Mouse (Mus musculus) midbrain, embryonic 16.5 days (tissue): Measurements from ENCODE around the gene Acp1. TPM values are rescaled to one million over a fixed set of nuclear protein-coding genes. Genes with fewer than 3 reads are reported as not detected.

Source experiments
- ATAC-seq: fragments of 200-750 bp; cut with Nextera tagmentation; 2 replicates; pipeline ENCODE4 v1.8.0; 2017; ENCODE audit warnings: moderate TSS enrichment
- H3K27ac ChIP-seq: fragments of 300-500 bp; sonication (generic); 2 replicates; pipeline ENCODE4 v1.5.1; 2014; ENCODE audit warnings: mild to moderate bottlenecking, low read length, mixed read lengths
- H3K27me3 ChIP-seq: fragments of 300-500 bp; sonication (generic); 2 replicates; pipeline ENCODE4 v1.6.1; 2014; ENCODE audit warnings: low read depth, low read length, mixed read lengths; ENCODE audit not compliant: control insufficient read depth, insufficient read depth
- H3K36me3 ChIP-seq: fragments of 300-500 bp; sonication (generic); 2 replicates; pipeline ENCODE4 v1.6.1; 2014; ENCODE audit warnings: mild to moderate bottlenecking, low read length, moderate library complexity, mixed read lengths; ENCODE audit not compliant: control insufficient read depth, insufficient read depth
- H3K4me1 ChIP-seq: fragments of 300-500 bp; sonication (generic); 2 replicates; pipeline ENCODE4 v1.6.1; 2014; ENCODE audit warnings: mild to moderate bottlenecking, low read length, mixed read lengths; ENCODE audit not compliant: control insufficient read depth, insufficient read depth
- H3K4me2 ChIP-seq: fragments of 300-500 bp; sonication (generic); 2 replicates; pipeline ENCODE4 v1.6.1; 2014; ENCODE audit warnings: mild to moderate bottlenecking, low read length, mixed read lengths
- H3K4me3 ChIP-seq: fragments of 300-500 bp; sonication (generic); 2 replicates; pipeline ENCODE4 v1.5.1; 2014; ENCODE audit warnings: low read depth, mild to moderate bottlenecking, low read length, moderate library complexity, mixed read lengths
- H3K9ac ChIP-seq: fragments of 300-500 bp; sonication (generic); 2 replicates; pipeline ENCODE4 v1.6.1; 2014; ENCODE audit warnings: low read depth, low read length, mixed read lengths
- H3K9me3 ChIP-seq: fragments of 300-500 bp; sonication (generic); replicated peaks from 2 replicates; pipeline ENCODE4 v1.6.1; 2014; ENCODE audit warnings: mild to moderate bottlenecking, low read length, mixed read lengths; ENCODE audit not compliant: control insufficient read depth, poor library complexity, severe bottlenecking
- WGBS: fragments of 180-500 bp; shearing (Covaris S2); extraction: QIAGEN DNeasy Blood & Tissue Kit; methylation state at CpG from one replicate; pipeline ENCODE4 v1.1.7; 2014; 5-methylcytosine and 5-hydroxymethylcytosine counted together
- polyA plus RNA-seq: library from polyadenylated mRNA; unstranded; fragments of >200 nt; fragmentation: Nextera tagmentation; extraction: Ambion mirVana; gene quantifications from 2 replicates; pipeline ENCODE4 v1.2.1, GENCODE M21; 2015

Gene Acp1
- 99.7 and 103 TPM in 2 replicates for polyA plus RNA-seq

GRCm38 (mm10) chr12:30911261-30912047 lies at the start of gene Acp1, which contains the start of gene Sh3yl1:
Acp1 (minus strand) TSS chr12:30911589.
Sh3yl1 (plus strand) TSS chr12:30911668.
- Histone ChIP-seq H3K9ac (peak within 1 kb of the TSS; percentile 92), H3K4me2 (peak within 1 kb of the TSS; percentile 88), H3K4me3 (peak within 1 kb of the TSS; percentile 60), H3K27me3 (no peaks in the 10 kb centered on the region), H3K4me1 (peaks cover 24% of the 10 kb centered on the region), H3K27ac (peak within 1 kb of the TSS; percentile 71), H3K36me3 (no peaks in the 10 kb centered on the region), H3K9me3 (peaks cover 3% of the 10 kb centered on the region; the same call in 1 of the 2 replicates)
- WGBS: 0% methylated on average over 52 of the region's 52 CpGs
- ATAC-seq: peak; percentile 98

- H3K9ac ChIP-seq: no peak overlapping the region
- no peak for ATAC-seq
- H3K9me3 ChIP-seq: no peaks in the 10 kb centered on the region
- H3K27ac ChIP-seq: no peak overlapping the region
- H3K4me2 ChIP-seq: no peak overlapping the region
- no peak overlapping the region for H3K4me3 ChIP-seq
- H3K4me1 ChIP-seq: no peaks in the 10 kb centered on the region
- WGBS: 63% methylated on average over 3 of the region's 3 CpGs
- H3K36me3 ChIP-seq: peaks cover 27% of the 10 kb centered on the region
- no peaks in the 10 kb centered on the region for H3K27me3 ChIP-seq
These were observed 32.8 kb upstream of the Acp1 start for GRCm38 (mm10) chr12:30944197-30944596.

- 91% methylated on average over 14 of the region's 14 CpGs for WGBS
- H3K9ac ChIP-seq: no peak overlapping the region
- H3K9me3 ChIP-seq: no peaks in the 10 kb centered on the region
- ATAC-seq: no peak
- H3K4me2 ChIP-seq: no peak overlapping the region
- H3K36me3 ChIP-seq: peaks cover 29% of the 10 kb centered on the region
- no peaks in the 10 kb centered on the region for H3K4me1 ChIP-seq
- H3K27ac ChIP-seq: no peak overlapping the region
- H3K4me3 ChIP-seq: no peak overlapping the region
- no peaks in the 10 kb centered on the region for H3K27me3 ChIP-seq
These were observed 31.9 kb upstream of the Acp1 start for GRCm38 (mm10) chr12:30943057-30943986.

- WGBS: 78% methylated on average over 2 of the region's 2 CpGs
- no peaks in the 10 kb centered on the region for H3K4me1 ChIP-seq
- no peak overlapping the region for H3K4me3 ChIP-seq
- H3K4me2 ChIP-seq: no peak overlapping the region
- peaks cover 15% of the 10 kb centered on the region for H3K36me3 ChIP-seq
- H3K27ac ChIP-seq: no peak overlapping the region
- H3K9me3 ChIP-seq: no peaks in the 10 kb centered on the region
- H3K27me3 ChIP-seq: no peaks in the 10 kb centered on the region
- ATAC-seq: no peak
- no peak overlapping the region for H3K9ac ChIP-seq
These were observed 25.5 kb upstream of the Acp1 start for GRCm38 (mm10) chr12:30936899-30937298.

GRCm38 (mm10) chr12:30933299-30933698 lies 21.9 kb upstream of the Acp1 start:
- H3K36me3 ChIP-seq: no peaks in the 10 kb centered on the region; the same call in 1 of the 2 replicates
- no peak overlapping the region for H3K4me2 ChIP-seq
- no peak overlapping the region for H3K27ac ChIP-seq
- 86% methylated on average over 2 of the region's 2 CpGs for WGBS
- no peak overlapping the region for H3K4me3 ChIP-seq
- no peaks in the 10 kb centered on the region for H3K27me3 ChIP-seq
- no peaks in the 10 kb centered on the region for H3K9me3 ChIP-seq
- no peak overlapping the region for H3K9ac ChIP-seq
- H3K4me1 ChIP-seq: no peaks in the 10 kb centered on the region
- ATAC-seq: no peak

GRCm38 (mm10) chr12:30928182-30928581 lies 16.8 kb upstream of the Acp1 start:
- H3K4me2 ChIP-seq: no peak overlapping the region
- WGBS: 88% methylated on average over 6 of the region's 6 CpGs
- H3K27ac ChIP-seq: no peak overlapping the region
- no peaks in the 10 kb centered on the region for H3K9me3 ChIP-seq
- no peak overlapping the region for H3K9ac ChIP-seq
- no peaks in the 10 kb centered on the region for H3K4me1 ChIP-seq
- H3K4me3 ChIP-seq: no peak overlapping the region
- peaks cover 9% of the 10 kb centered on the region for H3K36me3 ChIP-seq
- ATAC-seq: no peak
- H3K27me3 ChIP-seq: no peaks in the 10 kb centered on the region

GRCm38 (mm10) chr12:30922401-30922800 lies 11.0 kb upstream of the Acp1 start:
- 94% methylated on average over 3 of the region's 3 CpGs for WGBS
- no peak overlapping the region for H3K4me3 ChIP-seq
- no peak for ATAC-seq

GRCm38 (mm10) chr12:30912840-30913239 lies 1.5 kb upstream of the Acp1 start:
- no peak for ATAC-seq

More at GRCm38 (mm10) chr12:30922401-30922800, 11.0 kb upstream of the Acp1 start:
- H3K36me3 ChIP-seq: peaks cover 9% of the 10 kb centered on the region
- no peaks in the 10 kb centered on the region for H3K4me1 ChIP-seq
- H3K9ac ChIP-seq: no peak overlapping the region
- no peaks in the 10 kb centered on the region for H3K27me3 ChIP-seq
- H3K9me3 ChIP-seq: no peaks in the 10 kb centered on the region
- no peak overlapping the region for H3K4me2 ChIP-seq
- H3K27ac ChIP-seq: no peak overlapping the region

More at GRCm38 (mm10) chr12:30912840-30913239, 1.5 kb upstream of the Acp1 start:
- H3K9me3 ChIP-seq: peaks cover 3% of the 10 kb centered on the region; the same call in 1 of the 2 replicates
- peak overlapping the region; percentile 60 for H3K4me3 ChIP-seq
- H3K27ac ChIP-seq: no peak overlapping the region
- peaks cover 24% of the 10 kb centered on the region for H3K4me1 ChIP-seq
- no peaks in the 10 kb centered on the region for H3K36me3 ChIP-seq
- peak overlapping the region; percentile 52 for H3K9ac ChIP-seq
- H3K4me2 ChIP-seq: peak overlapping the region; percentile 66
- 60% methylated on average over 3 of the region's 3 CpGs for WGBS
- no peaks in the 10 kb centered on the region for H3K27me3 ChIP-seq
